Mouse (Mus musculus): ENCODE measurements around the gene Extl1. TPM values are rescaled to one million over a fixed set of nuclear protein-coding genes. Genes with fewer than 3 reads are reported as not detected.

Extl1 gene
- polyA plus RNA-seq, 1 experiment: 13.0 TPM

GRCm38 (mm10) chr4:134387268-134387667, 3.6 kb upstream of the Extl1 start:
- Histone ChIP-seq H3K27ac (ENCODE audit: insufficient read depth, low read length) (no peak overlapping the region), H3K27me3 (ENCODE audit: control insufficient read depth, insufficient read depth, low read length) (no peaks in the 10 kb centered on the region), H3K4me3 (replicated peaks; ENCODE audit: insufficient read depth, low read depth, low read length) (no peak overlapping the region), H3K4me1 (ENCODE audit: control insufficient read depth, insufficient read depth, low read length) (no peaks in the 10 kb centered on the region)
- TF ChIP-seq CTCF (IDR thresholded peaks at IDR 0.05; ENCODE audit: borderline replicate concordance, insufficient read depth, low read depth, low read length) (no peak), POLR2A (IDR thresholded peaks at IDR 0.05; ENCODE audit: borderline replicate concordance, insufficient read depth, low read length) (no peak)
- WGBS: 82% methylated on average over 6 of the region's 6 CpGs
- no peak for DNase-seq

GRCm38 (mm10) chr4:134379510-134379909, 4.1 kb downstream of the Extl1 start:
- Histone ChIP-seq H3K4me3 (replicated peaks; ENCODE audit: insufficient read depth, low read depth, low read length) (no peak overlapping the region), H3K4me1 (ENCODE audit: control insufficient read depth, insufficient read depth, low read length) (no peaks in the 10 kb centered on the region), H3K27ac (ENCODE audit: insufficient read depth, low read length) (no peak overlapping the region), H3K27me3 (ENCODE audit: control insufficient read depth, insufficient read depth, low read length) (no peaks in the 10 kb centered on the region)
- WGBS: 89% methylated on average over 8 of the region's 8 CpGs
- DNase-seq: no peak
- TF ChIP-seq POLR2A (IDR thresholded peaks at IDR 0.05; ENCODE audit: borderline replicate concordance, insufficient read depth, low read length) (no peak), CTCF (IDR thresholded peaks at IDR 0.05; ENCODE audit: borderline replicate concordance, insufficient read depth, low read depth, low read length) (no peak)

DNA sequence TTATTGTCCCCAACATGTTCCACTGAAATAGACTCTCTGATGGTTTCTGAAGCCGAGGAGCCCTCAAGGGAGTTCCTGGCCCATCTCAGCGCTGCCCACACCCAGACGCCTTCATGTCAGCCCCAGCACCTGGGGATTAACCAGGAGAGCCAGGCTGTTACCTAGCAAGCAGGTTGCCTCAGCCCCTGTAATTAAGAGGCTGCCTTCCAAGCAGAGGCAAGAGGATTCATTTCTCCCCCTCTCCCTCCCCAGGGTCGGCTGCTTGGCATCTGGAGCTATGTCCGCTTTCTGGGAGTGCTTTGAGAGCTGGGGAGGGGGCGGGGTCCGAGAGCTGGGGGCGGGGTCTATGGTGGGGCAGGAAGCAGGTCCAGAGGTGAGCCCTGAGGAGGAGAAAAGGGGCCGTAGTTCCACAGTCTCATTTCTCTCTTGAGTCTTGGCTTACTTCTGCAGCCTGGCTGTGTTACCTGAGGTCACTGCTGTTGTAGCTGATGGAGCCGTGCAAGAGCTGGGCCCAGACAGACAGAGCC, 5.5 kb downstream of the Extl1 start:
- Histone ChIP-seq H3K4me1 (ENCODE audit: control insufficient read depth, insufficient read depth, low read length) (no peaks in the 10 kb centered on the region), H3K27me3 (ENCODE audit: control insufficient read depth, insufficient read depth, low read length) (no peaks in the 10 kb centered on the region), H3K27ac (ENCODE audit: insufficient read depth, low read length) (no peak overlapping the region), H3K4me3 (replicated peaks; ENCODE audit: insufficient read depth, low read depth, low read length) (no peak overlapping the region)
- no peak for TF ChIP-seq POLR2A (IDR thresholded peaks at IDR 0.05; ENCODE audit: borderline replicate concordance, insufficient read depth, low read length)
- whole genome bisulfite sequencing: 49% methylated on average over 10 of the region's 10 CpGs
- DNase-seq: no peak

DNA sequence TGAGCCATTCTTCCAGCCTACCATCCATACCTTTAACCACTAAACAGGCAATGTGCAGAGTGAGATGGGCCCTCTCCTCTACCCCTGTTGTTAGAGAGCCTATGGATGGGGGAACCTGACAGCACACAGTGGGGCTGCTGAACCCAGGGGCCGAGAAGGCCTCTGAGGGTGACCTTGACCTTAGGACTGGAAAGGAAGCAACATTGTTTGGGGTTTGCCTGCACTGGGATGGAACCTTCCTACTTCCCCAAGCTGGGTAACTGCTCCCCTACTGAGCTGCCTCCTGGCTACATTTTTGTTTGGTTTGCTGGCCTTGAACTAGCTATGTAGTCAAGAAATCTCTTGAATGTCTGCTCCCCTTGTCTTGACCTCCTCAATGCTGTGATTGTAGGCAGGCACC, 9.3 kb downstream of the Extl1 start:
- Histone ChIP-seq H3K4me3 (replicated peaks; ENCODE audit: insufficient read depth, low read depth, low read length) (no peak overlapping the region), H3K27ac (ENCODE audit: insufficient read depth, low read length) (no peak overlapping the region), H3K4me1 (ENCODE audit: control insufficient read depth, insufficient read depth, low read length) (peaks cover 5% of the 10 kb centered on the region; the same call in 1 of the 2 replicates), H3K27me3 (ENCODE audit: control insufficient read depth, insufficient read depth, low read length) (no peaks in the 10 kb centered on the region)
- TF ChIP-seq CTCF (IDR thresholded peaks at IDR 0.05; ENCODE audit: borderline replicate concordance, insufficient read depth, low read depth, low read length): no peak
- TF ChIP-seq POLR2A (IDR thresholded peaks at IDR 0.05; ENCODE audit: borderline replicate concordance, insufficient read depth, low read length): no peak
- no peak for DNase-seq
- 61% methylated on average over 1 of the region's 1 CpGs for WGBS

- DNase-seq: no peak
- Histone ChIP-seq H3K27me3 (ENCODE audit: control insufficient read depth, insufficient read depth, low read length) (no peaks in the 10 kb centered on the region), H3K27ac (ENCODE audit: insufficient read depth, low read length) (no peak overlapping the region), H3K4me1 (ENCODE audit: control insufficient read depth, insufficient read depth, low read length) (peaks cover 5% of the 10 kb centered on the region; the same call in 1 of the 2 replicates), H3K4me3 (replicated peaks; ENCODE audit: insufficient read depth, low read depth, low read length) (no peak overlapping the region)
- WGBS: 66% methylated on average over 8 of the region's 8 CpGs
- TF ChIP-seq CTCF (IDR thresholded peaks at IDR 0.05; ENCODE audit: borderline replicate concordance, insufficient read depth, low read depth, low read length) (no peak), POLR2A (IDR thresholded peaks at IDR 0.05; ENCODE audit: borderline replicate concordance, insufficient read depth, low read length) (no peak)
These were observed 10.4 kb downstream of the Extl1 start for GRCm38 (mm10) chr4:134373295-134373694.

DNA sequence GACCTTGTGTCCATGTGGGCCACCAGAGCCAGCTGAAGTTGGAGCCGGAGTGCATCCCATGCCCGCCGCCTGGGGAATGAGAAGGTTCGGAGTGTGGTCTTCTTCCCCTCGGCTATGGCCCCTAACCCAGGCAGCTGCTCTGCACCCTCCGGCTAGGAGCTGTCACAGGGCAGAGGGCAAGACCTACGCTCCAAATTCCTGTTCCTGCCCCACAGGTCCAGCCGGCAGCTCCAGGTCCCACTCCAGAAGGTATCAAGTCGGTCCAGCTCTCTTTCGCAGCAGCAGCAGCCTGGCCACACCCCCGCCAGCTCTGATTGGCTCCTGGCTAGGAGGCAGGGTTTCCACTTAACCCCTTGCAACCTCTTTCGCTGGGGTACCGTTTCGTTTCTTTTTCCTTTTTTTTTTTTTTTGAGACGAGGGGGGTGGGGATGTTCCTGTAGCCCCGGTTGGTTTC, 11.3 kb downstream of the Extl1 start:
- H3K27ac ChIP-seq (ENCODE audit: insufficient read depth, low read length): no peak overlapping the region
- TF ChIP-seq POLR2A (IDR thresholded peaks at IDR 0.05; ENCODE audit: borderline replicate concordance, insufficient read depth, low read length) (peak; percentile 24; the same call in 1 of the 2 replicates), CTCF (IDR thresholded peaks at IDR 0.05; ENCODE audit: borderline replicate concordance, insufficient read depth, low read depth, low read length) (no peak)
- WGBS: under 1% methylated on average over 16 of the region's 16 CpGs

GRCm38 (mm10) chr4:134371316-134371855, 12.3 kb downstream of the Extl1 start:
- Histone ChIP-seq H3K27me3 (ENCODE audit: control insufficient read depth, insufficient read depth, low read length) (no peaks in the 10 kb centered on the region), H3K4me3 (replicated peaks; ENCODE audit: insufficient read depth, low read depth, low read length) (peak overlapping the region; percentile 66), H3K4me1 (ENCODE audit: control insufficient read depth, insufficient read depth, low read length) (peaks cover 5% of the 10 kb centered on the region; the same call in 1 of the 2 replicates), H3K27ac (ENCODE audit: insufficient read depth, low read length) (no peak overlapping the region)
- TF ChIP-seq CTCF (IDR thresholded peaks at IDR 0.05; ENCODE audit: borderline replicate concordance, insufficient read depth, low read depth, low read length) (no peak), POLR2A (IDR thresholded peaks at IDR 0.05; ENCODE audit: borderline replicate concordance, insufficient read depth, low read length) (no peak)
- DNase-seq: peak; percentile 33 to 54
- 0% methylated on average over 17 of the region's 17 CpGs for WGBS

More for the DNA sequence above, 11.3 kb downstream of the Extl1 start:
- H3K27me3 ChIP-seq (ENCODE audit: control insufficient read depth, insufficient read depth, low read length): no peaks in the 10 kb centered on the region
- DNase-seq: peak; percentile 86 to 88
- H3K4me3 ChIP-seq (replicated peaks; ENCODE audit: insufficient read depth, low read depth, low read length): peak overlapping the region; percentile 66
- peaks cover 5% of the 10 kb centered on the region; the same call in 1 of the 2 replicates for H3K4me1 ChIP-seq (ENCODE audit: control insufficient read depth, insufficient read depth, low read length)

DNA sequence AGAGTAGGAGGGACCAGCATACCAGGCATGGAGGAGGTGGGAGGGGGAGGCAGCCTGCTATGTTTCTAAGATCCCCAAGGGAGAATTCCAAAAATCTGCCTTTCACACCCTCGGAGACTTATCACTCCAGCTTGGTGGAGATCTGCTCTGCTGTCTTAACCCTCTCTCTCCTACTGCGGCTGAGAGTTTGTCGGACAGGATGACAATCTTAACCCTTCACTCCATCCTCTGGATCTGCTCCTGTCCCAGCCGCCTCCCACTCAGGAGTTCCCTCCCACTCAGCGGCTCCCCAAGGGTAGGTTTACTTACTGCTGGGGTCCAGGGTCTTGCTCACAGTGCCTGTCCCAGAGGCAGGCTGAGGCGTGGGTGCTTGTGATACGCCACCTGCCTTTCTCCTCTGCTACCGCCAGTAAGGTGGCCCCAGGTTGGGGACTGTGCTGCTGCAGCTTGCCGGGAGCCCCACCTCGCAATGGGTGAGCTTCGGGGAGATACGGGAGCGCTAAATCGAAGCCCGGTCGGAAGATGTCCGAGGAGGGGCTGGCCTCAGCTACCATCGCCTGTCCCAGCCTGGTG, 12.9 kb downstream of the Extl1 start:
- TF ChIP-seq CTCF (IDR thresholded peaks at IDR 0.05; ENCODE audit: borderline replicate concordance, insufficient read depth, low read depth, low read length) (no peak), POLR2A (IDR thresholded peaks at IDR 0.05; ENCODE audit: borderline replicate concordance, insufficient read depth, low read length) (no peak)
- no peaks in the 10 kb centered on the region for H3K27me3 ChIP-seq (ENCODE audit: control insufficient read depth, insufficient read depth, low read length)
- DNase-seq: peak in 1 of 2 experiments; percentile 30
- H3K27ac ChIP-seq (ENCODE audit: insufficient read depth, low read length): no peak overlapping the region
- peaks cover 5% of the 10 kb centered on the region; the same call in 1 of the 2 replicates for H3K4me1 ChIP-seq (ENCODE audit: control insufficient read depth, insufficient read depth, low read length)
- 4% methylated on average over 18 of the region's 18 CpGs for WGBS
- H3K4me3 ChIP-seq (replicated peaks; ENCODE audit: insufficient read depth, low read depth, low read length): peak overlapping the region; percentile 66
